Mouse (Mus musculus): Measurements from ENCODE around the gene Agpat4. TPM values are rescaled to one million over a fixed set of nuclear protein-coding genes. Genes with fewer than 3 reads are reported as not detected.

Agpat4 gene
- polyA plus RNA-seq, 1 experiment, result 1.0 TPM

DNA sequence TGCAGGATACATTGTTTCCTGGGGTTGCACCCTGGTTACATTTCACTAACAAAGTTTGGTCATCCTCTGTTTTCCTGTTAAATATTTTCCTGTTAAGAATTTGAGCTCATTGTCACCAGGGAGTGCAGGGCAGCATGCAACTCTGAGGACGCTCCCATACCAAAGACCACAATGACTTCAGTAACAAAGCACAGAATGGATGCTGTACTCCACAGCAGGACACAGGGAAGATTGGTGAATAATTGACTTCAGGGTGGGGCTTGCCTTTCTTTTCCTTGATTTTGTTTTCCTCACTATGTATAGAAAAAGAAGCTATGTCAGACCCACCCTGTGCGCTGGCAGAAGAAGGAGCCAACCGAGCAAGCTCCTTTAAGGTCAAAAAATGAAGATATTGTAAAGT, 38.2 kb downstream of the Agpat4 start:
- Histone ChIP-seq H3K4me3 (replicated peaks) (no peak overlapping the region), H3K27me3 (replicated peaks) (no peaks in the 10 kb centered on the region), H3K36me3 (replicated peaks; ENCODE audit: low read length) (no peaks in the 10 kb centered on the region), H3K4me1 (no peaks in the 10 kb centered on the region; the same call in 1 of the 2 replicates), H3K9me3 (no peaks in the 10 kb centered on the region)
- TF ChIP-seq GATA1 (IDR thresholded peaks at IDR 0.05; ENCODE audit: borderline replicate concordance, low read length) (no peak), FLI1 (IDR thresholded peaks at IDR 0.05; ENCODE audit: low read length) (no peak)

- no peaks in the 10 kb centered on the region for H3K36me3 ChIP-seq (replicated peaks; ENCODE audit: low read length)
- no peak for TF ChIP-seq FLI1 (IDR thresholded peaks at IDR 0.05; ENCODE audit: low read length)
- no peak for TF ChIP-seq GATA1 (IDR thresholded peaks at IDR 0.05; ENCODE audit: borderline replicate concordance, low read length)
- no peak overlapping the region for H3K4me3 ChIP-seq (replicated peaks)
- H3K4me1 ChIP-seq, result no peaks in the 10 kb centered on the region; the same call in 1 of the 2 replicates
- no peaks in the 10 kb centered on the region for H3K27me3 ChIP-seq (replicated peaks)
- no peaks in the 10 kb centered on the region for H3K9me3 ChIP-seq
These were observed 38.7 kb downstream of the Agpat4 start for GRCm38 (mm10) chr17:12157203-12157602.

GRCm38 (mm10) chr17:12159187-12160060, 40.9 kb downstream of the Agpat4 start:
- H3K4me1 ChIP-seq, result no peaks in the 10 kb centered on the region; the same call in 1 of the 2 replicates
- H3K9me3 ChIP-seq, result no peaks in the 10 kb centered on the region
- no peak overlapping the region for H3K4me3 ChIP-seq (replicated peaks)
- H3K36me3 ChIP-seq (replicated peaks; ENCODE audit: low read length), result no peaks in the 10 kb centered on the region
- no peaks in the 10 kb centered on the region for H3K27me3 ChIP-seq (replicated peaks)
- TF ChIP-seq FLI1 (IDR thresholded peaks at IDR 0.05; ENCODE audit: low read length) (no peak), GATA1 (IDR thresholded peaks at IDR 0.05; ENCODE audit: borderline replicate concordance, low read length) (no peak)

- TF ChIP-seq FLI1 (IDR thresholded peaks at IDR 0.05; ENCODE audit: low read length), result no peak
- TF ChIP-seq GATA1 (IDR thresholded peaks at IDR 0.05; ENCODE audit: borderline replicate concordance, low read length), result no peak
- no peaks in the 10 kb centered on the region for H3K27me3 ChIP-seq (replicated peaks)
- H3K4me3 ChIP-seq (replicated peaks), result no peak overlapping the region
- H3K36me3 ChIP-seq (replicated peaks; ENCODE audit: low read length), result no peaks in the 10 kb centered on the region
- no peaks in the 10 kb centered on the region for H3K9me3 ChIP-seq
- H3K4me1 ChIP-seq, result no peaks in the 10 kb centered on the region; the same call in 1 of the 2 replicates
These were observed 41.5 kb downstream of the Agpat4 start for GRCm38 (mm10) chr17:12160061-12160421.

- Histone ChIP-seq H3K36me3 (replicated peaks; ENCODE audit: low read length) (no peaks in the 10 kb centered on the region), H3K4me3 (replicated peaks) (no peak overlapping the region), H3K27me3 (replicated peaks) (no peaks in the 10 kb centered on the region), H3K9me3 (no peaks in the 10 kb centered on the region), H3K4me1 (peaks cover 2% of the 10 kb centered on the region; the same call in 1 of the 2 replicates)
- TF ChIP-seq FLI1 (IDR thresholded peaks at IDR 0.05; ENCODE audit: low read length), result no peak
- no peak for TF ChIP-seq GATA1 (IDR thresholded peaks at IDR 0.05; ENCODE audit: borderline replicate concordance, low read length)
These were observed 42.0 kb downstream of the Agpat4 start for GRCm38 (mm10) chr17:12160540-12160939.

- Histone ChIP-seq H3K9me3 (no peaks in the 10 kb centered on the region), H3K4me1 (peaks cover 4% of the 10 kb centered on the region; the same call in 1 of the 2 replicates), H3K36me3 (replicated peaks; ENCODE audit: low read length) (no peaks in the 10 kb centered on the region), H3K27me3 (replicated peaks) (peaks cover 2% of the 10 kb centered on the region), H3K4me3 (replicated peaks) (no peak overlapping the region)
- no peak for TF ChIP-seq FLI1 (IDR thresholded peaks at IDR 0.05; ENCODE audit: low read length)
- TF ChIP-seq GATA1 (IDR thresholded peaks at IDR 0.05; ENCODE audit: borderline replicate concordance, low read length), result no peak
These were observed 42.7 kb downstream of the Agpat4 start for GRCm38 (mm10) chr17:12160984-12161764.

GRCm38 (mm10) chr17:12161877-12162276, 43.4 kb downstream of the Agpat4 start:
- Histone ChIP-seq H3K4me1 (peaks cover 4% of the 10 kb centered on the region; the same call in 1 of the 2 replicates), H3K4me3 (replicated peaks) (no peak overlapping the region)
- TF ChIP-seq FLI1 (IDR thresholded peaks at IDR 0.05; ENCODE audit: low read length) (no peak), GATA1 (IDR thresholded peaks at IDR 0.05; ENCODE audit: borderline replicate concordance, low read length) (no peak)

GRCm38 (mm10) chr17:12162824-12163223, 44.3 kb downstream of the Agpat4 start:
- Histone ChIP-seq H3K4me1 (peaks cover 4% of the 10 kb centered on the region; the same call in 1 of the 2 replicates), H3K9me3 (no peaks in the 10 kb centered on the region), H3K27me3 (replicated peaks) (peaks cover 2% of the 10 kb centered on the region), H3K36me3 (replicated peaks; ENCODE audit: low read length) (no peaks in the 10 kb centered on the region), H3K4me3 (replicated peaks) (no peak overlapping the region)
- TF ChIP-seq FLI1 (IDR thresholded peaks at IDR 0.05; ENCODE audit: low read length), result no peak
- no peak for TF ChIP-seq GATA1 (IDR thresholded peaks at IDR 0.05; ENCODE audit: borderline replicate concordance, low read length)

More at GRCm38 (mm10) chr17:12161877-12162276, 43.4 kb downstream of the Agpat4 start:
- Histone ChIP-seq H3K27me3 (replicated peaks) (peaks cover 2% of the 10 kb centered on the region), H3K9me3 (no peaks in the 10 kb centered on the region), H3K36me3 (replicated peaks; ENCODE audit: low read length) (no peaks in the 10 kb centered on the region)

DNA sequence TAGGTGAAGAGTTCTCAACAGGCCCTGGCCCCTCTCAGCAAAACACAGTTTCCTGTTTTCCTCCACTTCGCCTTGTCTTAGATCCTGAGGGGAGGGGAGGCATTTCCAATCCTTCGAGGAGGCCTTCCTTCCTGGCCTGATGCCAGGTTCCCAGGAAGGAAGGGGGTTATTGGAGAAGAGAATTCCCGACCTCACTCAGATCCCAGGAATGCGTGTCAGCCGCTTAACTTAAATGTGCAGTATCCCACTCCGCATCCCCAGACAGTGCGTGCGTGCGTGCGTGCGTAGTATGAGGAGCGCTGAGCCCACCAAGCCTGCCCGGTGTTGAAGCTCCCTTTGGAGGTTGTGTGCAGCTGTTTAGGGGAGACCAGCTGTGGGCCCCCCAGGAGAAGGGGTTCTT, 44.9 kb downstream of the Agpat4 start:
- H3K4me1 ChIP-seq, result peaks cover 4% of the 10 kb centered on the region; the same call in 1 of the 2 replicates
- TF ChIP-seq GATA1 (IDR thresholded peaks at IDR 0.05; ENCODE audit: borderline replicate concordance, low read length) (no peak), FLI1 (IDR thresholded peaks at IDR 0.05; ENCODE audit: low read length) (no peak)
- no peak overlapping the region for H3K4me3 ChIP-seq (replicated peaks)
- H3K27me3 ChIP-seq (replicated peaks), result peaks cover 2% of the 10 kb centered on the region
- no peaks in the 10 kb centered on the region for H3K9me3 ChIP-seq
- H3K36me3 ChIP-seq (replicated peaks; ENCODE audit: low read length), result no peaks in the 10 kb centered on the region
